Mouse (Mus musculus) Muller cell, postnatal 12 days (primary cell): ENCODE results near the gene Ccl11.
A peak's percentile ranks its signal among the peaks of the same experiment; 100 is the strongest.

Source experiments
- DNase-seq: peaks from one replicate; pipeline ENCODE4 v3.0.0-alpha.2; 2015; ENCODE audit errors: inconsistent ontology term

Ccl11 gene

DNA sequence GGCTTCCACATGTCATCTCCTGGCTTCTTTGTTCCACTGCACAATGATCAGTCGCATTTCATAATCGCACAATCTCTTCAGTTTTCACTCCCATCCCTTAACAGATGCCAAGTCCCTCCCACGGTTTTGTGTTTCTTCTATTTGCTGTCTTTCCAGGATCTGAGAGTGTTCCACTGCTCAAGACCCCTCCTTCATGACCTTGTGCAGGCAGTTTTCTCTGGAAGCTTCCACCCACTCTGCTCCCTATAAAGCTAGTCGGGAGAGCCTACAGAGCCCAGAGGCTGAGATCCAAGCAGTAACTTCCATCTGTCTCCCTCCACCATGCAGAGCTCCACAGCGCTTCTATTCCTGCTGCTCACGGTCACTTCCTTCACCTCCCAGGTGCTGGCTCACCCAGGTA is at the start of gene Ccl11:
Gene Ccl11 (plus strand): TSS at position 178 of the 400 bp plus-strand sequence.
- DNase-seq: no peak

DNA sequence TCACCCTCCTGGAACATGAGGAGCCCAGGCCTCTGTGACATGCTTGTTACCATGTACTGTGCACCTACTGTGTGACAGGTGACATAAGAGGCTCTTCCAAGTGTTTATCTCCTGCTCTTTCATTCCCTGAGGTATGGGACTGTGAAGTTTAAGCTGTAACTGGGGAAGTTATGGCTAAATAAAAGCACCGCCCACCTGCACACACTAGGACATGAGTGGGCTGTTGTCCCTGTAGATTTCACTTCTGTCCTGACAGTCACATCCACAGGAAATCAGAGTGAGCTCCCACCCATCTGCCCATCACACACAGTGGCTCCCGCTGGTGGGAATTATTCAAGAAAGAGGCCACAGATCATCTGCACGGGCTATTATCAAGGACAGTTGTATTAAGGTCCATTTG is 47.5 kb upstream of the Ccl11 start:
- DNase-seq: no peak

DNA sequence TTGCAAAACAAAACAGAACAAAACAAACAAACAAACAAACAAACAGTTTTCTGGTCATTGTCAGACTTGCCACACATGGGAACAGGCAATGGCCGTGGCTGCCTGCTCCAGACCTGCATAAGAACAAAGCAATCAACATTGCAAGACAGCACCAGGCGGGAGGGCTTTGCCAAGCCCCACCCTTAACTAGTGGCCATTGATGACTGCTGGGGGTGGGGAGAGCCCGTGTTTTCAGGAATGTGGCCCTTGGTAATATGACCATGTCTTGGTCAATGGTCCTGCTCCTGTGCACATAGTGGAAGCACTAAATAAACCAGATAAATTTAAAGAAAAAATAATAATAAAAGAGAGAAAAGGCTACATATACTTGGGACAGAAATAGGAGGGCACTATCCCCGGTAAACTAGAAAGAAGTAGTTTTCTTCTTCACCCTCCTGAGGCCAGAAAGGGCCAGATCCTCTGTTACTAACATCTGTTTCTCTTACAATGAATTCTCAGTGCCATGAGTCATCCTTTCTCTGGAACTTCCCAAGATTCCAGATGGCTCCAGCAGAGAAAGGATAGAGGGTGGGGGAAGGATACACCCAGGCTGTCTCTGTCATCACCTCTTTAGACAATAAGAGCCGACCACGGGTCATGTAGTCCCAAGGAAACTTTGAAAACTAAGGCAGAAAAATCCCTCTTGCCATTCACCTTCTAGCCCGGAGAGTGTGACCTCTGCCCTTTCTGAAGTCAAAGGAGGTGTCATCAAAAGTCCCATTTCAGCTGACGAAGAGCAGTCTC is 46.0 kb upstream of the Ccl11 start:
- peak; percentile 61 for DNase-seq

DNA sequence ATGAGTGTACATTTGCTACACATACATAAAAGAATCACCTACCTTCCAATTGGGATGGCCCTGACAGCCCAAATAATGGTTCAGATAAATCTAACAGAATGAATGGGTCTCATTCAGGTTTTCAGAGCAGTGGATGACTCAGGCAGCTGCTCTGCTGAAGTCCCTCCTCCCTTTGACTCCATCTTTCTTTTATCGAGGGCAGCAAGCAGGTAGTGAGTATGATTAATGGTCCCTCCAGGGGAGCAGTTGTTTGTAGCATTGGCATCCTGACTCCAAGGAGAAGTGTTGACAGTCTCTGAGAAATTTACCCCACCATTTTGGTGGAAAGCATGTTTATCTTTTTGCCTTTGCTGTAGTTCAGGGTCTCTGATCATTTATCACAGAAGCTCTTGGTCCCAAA is 43.9 kb upstream of the Ccl11 start:
- DNase-seq: no peak

DNA sequence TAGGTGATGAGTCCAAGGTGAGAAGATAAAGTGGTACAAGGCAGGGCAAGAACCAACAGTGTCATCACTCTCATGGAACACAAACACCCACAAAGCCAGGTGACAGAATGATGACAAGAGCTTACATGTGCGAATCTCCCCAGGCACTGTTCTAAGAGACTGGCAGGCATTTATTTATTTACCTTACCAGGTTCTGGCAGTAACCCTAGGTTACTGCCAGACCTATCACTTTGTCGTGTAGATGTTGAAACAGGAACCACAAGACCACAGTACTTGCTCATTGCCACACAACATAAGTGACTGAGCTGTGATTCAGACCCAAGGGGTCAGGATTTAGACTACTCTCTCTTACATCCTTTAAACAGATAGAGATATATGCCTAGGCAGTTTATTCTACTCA is 42.6 kb upstream of the Ccl11 start:
- DNase-seq: no peak

DNA sequence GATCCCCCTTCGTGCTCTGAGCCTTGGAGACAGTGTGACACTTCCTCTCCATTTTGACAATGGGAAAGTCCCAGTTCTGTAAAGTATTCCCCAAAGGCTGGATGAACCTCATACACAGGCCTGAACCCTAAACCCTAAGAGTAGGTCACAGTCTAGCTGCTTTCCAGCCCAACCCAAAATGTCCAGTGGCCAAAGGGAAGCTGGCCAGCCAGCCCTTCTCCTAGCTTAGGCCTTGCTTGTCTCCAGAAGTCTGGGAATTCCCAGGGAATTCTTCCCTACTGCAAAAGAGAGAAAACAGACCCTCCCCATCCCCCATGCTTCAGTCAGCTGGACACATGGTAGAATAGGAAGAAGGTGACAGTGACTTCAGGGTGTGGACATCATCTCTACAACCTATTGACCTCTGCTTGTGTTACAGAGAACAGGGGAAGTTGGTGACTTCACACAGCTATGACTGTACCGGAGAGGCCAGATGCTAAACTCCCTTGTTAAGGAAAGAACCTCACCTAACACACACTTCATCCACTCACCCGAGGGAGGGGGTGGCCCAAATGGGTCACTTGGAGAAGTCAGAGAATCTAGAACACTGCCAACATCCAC is 41.3 kb upstream of the Ccl11 start:
- no peak for DNase-seq

DNA sequence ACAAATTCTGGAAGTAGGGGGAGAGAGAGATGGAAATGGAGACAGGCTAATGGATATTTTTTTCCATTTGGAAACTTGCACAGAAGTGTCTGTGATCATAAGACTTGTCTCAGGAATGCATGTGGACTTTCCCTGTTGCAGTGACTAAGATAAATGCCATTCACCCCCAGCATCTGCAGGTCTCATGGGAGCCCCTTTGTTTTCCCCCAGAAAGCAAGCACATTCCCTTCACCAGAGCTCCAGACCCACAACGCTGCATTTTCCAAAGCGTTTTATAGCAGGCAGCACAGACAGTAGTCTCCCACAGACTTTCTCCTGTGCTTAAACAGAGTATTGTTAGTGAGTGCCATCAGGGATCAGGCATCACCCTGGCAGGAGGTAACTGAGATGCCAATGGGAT is 38.2 kb upstream of the Ccl11 start:
- DNase-seq: no peak

DNA sequence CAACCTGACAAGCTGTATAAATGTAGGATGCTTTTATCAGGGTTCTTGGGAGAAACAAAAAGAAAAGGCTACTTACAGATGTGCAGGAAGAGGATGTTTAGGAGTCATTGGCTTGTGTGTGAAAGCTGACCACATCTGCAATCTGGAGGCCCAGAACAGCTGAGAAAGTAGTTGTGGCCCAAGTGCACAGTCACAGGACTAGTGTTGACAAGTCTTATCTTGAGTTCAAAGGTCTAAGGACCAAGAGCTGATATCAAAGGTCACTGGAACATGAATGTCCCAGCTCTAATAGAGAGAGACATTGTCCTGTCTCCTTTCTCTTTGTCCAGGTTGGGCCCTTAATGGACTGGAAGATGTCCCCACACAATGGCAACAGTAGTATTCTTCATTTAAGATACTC is 37.8 kb upstream of the Ccl11 start:
- no peak for DNase-seq

DNA sequence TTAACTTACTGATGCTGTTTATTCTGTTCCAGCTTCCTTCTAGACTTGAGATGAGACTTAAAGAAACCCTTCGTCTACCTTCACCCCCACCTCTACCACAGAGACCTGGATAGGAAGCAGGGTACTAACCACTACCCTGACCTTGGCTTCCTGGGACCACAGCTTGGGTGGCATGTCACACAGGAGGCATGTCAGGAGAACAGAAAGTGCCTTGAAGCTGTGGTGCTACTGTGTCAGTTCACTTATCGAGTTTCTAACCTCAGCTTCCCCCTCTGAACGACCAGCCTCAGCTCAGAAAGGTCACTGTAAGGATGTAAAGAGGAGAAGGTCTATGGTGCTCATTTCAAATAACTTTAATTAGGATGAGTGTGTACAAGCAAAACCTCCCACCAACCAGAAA is 36.2 kb upstream of the Ccl11 start:
- DNase-seq: no peak

DNA sequence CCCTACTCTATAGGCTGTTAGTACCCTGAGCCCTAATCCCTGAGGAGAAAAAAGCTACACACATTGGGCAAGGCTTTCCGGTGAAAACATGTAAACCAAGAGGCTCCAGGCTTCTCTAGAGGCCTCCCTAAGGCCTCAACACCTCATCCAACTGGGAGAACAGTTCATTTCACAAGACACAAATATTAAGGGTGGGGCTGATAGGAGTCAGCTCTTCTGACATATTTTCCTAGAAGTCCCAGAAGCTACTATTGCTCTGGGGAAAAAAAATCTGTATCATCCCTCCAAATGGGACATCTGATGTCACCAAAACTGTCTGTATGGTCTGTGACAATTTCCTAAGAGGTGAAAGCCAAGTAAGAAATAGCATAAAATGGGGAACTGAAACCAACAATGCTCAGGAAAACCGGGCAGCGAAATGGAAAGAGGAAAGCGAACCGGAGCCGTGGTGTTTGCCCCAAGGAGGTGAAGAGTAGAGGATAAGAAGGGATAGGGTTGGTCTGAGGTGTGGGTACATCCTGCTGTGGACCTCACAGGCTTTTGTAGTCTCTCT is 35.0 kb upstream of the Ccl11 start:
- DNase-seq: no peak

DNA sequence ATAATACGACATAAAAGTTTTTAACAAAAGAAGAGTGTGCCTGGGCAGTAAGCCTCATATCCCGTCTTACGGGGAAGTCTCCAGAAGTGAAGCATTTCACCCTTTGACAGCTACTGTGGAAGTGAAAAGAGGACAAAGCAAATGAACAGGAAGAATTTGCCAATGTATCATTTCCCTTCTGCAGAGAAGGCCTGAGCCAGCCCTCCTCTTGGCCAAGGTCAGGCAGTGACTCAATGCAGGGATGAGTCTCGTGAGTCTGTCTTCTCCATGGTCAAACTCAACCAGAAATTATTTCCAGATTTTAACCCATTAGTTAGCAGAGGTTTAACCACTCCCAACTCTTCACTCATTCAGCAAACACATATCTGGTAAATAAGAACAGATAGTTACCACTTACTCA is 33.9 kb upstream of the Ccl11 start:
- no peak for DNase-seq

DNA sequence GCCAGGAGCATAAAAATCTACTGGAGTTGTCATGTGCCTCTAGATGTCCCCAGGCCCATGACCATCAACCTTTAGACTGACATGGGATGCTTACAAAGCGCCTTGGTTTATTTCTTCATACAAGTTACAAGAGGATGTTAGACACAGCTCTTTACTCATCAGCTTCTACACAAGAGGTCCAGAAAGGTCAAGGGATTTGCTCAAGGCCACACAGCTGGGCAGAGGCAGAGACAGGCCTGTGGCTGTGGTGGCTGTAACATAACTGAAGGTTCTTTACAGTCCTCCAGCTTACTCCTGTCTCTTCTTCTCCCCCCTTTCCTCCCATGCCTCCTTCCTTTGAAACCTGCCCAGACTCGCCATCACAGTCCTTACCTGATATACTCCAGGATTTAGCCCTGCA is 27.5 kb upstream of the Ccl11 start:
- DNase-seq: no peak

DNA sequence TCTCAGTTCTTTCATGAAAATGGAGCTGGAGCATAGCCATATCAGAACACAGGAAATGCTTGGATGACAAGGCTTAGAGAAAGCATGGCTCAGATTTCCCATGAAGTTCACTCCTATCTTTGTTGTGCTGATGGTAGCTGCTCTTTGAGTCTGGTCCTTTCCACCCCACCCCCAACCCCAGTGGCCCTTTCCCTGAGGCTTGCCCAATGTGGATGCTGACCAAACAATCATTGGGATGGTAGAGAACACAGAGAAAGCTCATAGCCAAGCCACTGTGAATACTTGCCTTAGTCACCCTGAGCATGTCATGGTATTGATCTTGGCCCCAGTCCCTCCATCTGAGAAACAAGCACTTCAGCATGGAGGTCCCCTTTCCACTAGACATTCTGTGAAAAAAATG is 25.5 kb upstream of the Ccl11 start:
- DNase-seq: peak; percentile 39

DNA sequence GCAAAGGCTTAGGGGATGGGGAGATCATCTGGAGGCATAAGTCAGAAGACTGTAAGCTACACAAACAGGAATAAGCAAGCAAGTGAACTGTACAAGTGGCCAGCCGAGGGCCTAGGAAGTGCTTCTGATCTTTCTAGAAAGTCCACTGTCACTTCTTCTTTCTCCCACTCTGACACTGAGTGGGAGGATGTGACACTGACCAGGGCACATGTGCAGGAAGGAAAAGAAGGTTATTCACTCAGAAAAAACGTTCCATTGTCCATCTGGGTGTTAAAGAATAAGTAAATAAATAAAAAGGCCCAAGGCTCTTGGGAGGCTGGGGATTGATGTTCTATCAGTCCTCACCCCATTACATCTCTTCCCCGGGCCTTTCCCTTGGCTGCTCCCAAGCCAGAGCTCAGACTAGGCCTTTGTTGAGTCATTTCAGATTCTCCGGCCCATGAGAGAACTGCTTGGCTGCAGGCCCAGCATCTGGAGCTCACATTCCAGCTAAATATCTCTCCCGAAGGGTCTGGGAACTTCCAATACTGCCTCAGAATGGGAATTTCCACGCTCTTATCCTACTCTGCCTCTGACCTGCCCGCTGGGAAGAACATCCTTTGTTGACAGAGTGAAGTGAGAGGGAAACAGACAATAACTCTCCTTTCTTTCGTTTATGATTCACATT is 24.8 kb upstream of the Ccl11 start:
- DNase-seq: peak; percentile 84

DNA sequence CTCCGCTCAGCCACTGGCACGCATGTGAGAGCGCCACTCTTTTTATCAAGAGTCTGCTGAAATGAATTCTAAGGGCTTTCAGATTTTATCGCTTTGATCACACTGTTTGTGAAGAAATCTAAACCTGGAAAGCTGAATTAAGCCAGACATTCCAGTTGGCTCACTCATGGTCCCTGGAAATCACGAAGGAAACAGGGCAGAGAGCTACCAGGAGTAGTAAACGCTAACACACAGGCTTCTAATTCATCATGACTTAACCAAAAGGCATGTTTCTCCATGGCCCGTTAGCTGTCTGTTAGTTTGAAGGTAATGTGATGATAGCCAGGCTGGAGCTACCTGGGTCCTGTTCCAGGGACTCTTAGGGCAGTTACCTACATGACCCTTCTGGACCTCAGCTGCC is 23.2 kb upstream of the Ccl11 start:
- DNase-seq: peak; percentile 30

DNA sequence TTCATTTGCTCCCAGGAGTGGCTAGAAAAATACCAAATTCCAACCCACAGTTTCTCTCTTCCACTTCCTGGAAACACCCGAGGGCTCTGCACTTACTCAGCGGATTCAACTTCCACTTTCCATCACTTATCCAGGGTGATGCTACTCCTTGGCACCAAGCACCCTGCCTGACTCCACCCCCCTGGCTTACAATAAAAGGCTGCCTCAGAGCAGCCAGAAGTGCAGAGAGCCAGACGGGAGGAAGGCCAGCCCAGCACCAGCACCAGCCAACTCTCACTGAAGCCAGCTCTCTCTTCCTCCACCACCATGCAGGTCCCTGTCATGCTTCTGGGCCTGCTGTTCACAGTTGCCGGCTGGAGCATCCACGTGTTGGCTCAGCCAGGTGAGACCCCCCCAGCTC is 22.3 kb upstream of the Ccl11 start, which contains the start of gene Ccl2:
Gene Ccl2 (plus strand): TSS at position 216 of the 400 bp plus-strand sequence.
- peak; percentile 97 for DNase-seq

DNA sequence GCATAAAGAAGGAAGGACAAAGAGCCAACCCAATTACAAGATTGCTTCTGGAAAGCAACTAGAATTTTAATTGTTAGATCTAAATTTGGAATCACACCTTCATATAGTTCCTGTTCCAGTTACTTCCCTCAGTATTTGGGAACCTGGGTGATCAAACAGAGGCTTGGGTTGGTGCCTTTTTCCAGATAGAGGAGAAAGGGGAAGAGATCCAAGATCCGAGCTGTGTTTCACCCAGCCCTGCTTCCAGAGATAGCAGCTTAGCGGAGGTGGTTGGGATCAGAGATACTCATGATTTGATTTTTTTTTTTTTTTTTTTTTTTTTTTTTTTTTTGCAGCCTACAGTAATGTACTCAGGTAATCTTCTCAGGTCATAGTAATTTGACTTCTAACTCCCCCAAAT is 21.8 kb upstream of the Ccl11 start:
- DNase-seq: no peak

DNA sequence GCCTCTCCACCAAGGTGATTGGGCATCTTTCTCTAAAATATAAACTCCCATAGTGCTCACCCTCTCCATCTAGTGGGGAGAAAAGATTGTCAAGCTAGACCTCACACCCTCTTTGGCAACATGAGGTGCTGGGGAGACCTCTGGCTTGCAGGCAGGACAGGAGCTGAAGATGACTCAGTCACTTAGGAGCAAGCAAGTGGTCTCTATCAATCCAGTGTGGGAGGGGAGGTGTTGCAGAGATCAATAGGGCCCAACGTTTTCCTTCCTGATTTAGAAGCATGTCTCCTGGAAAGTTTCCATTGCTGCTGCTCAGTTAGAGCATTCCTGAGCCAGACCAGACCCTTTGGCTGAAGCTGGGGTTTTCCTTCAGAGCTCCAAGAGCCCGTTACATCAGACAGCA is 19.1 kb upstream of the Ccl11 start, which contains the start of gene Gm17268:
Gene Gm17268 (minus strand): TSS at position 28 of the 400 bp plus-strand sequence.
- DNase-seq: peak; percentile 63

DNA sequence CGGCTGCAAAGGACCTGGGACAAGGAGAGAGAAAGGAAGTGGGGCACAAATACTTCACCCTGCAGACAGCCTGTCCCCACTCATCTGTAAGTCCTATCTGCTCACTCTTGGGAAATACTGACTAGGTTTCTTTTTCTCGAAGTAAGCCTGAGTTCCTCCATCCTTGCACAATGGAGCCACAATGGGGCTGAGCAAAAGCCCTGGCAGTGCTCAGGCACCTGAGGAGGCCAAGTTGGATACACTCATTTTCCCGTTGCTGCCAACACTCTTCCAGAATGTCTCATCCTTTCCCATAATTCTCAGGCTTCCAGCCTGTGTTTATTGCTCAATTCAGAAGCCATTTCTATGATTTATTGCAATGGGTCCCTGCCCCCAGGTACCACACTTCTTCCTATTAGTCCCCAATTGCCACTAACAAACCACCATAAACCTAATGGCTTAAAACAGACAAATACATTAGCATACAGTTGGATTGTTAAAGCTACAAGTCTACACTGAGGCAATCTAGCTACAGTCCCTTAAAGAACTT is 18.4 kb upstream of the Ccl11 start:
- peak; percentile 14 for DNase-seq

DNA sequence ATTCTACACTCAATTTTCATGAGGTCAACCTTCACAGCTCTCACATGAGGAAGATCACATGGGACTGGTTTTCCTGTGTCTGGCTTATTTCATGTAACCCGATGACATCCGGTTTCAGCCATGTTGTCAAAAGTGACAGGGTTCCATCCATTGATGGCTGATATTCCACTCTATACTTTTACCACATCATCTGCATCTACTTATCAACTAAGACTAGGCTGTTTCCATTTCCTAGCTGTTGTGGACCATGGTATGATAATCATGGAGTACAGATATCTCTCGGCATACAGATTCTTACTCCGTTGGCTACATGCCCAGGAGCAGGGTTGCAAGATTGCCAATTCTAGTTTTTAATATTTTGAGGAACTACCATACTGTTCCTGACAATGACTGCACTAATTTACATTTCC is 15.9 kb upstream of the Ccl11 start:
- no peak for DNase-seq

DNA sequence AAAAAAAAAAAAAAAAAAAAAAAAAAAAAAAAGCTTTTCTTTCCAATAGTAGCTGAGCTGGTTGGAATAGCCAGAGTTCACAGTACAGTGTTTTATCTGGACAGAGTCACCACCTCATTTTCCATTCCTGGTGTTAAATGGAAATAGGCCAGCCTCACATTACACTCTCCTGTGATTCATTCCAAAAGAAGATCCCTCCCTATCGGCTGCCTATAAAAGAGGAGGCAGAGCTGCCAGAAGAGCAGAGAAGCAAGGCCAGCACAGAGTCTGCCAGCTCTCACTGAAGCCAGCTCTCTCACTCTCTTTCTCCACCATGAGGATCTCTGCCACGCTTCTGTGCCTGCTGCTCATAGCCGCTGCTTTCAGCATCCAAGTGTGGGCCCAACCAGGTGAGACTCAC is 12.2 kb upstream of the Ccl11 start, which contains the start of gene Ccl7:
Gene Ccl7 (plus strand): TSS at position 242 of the 400 bp plus-strand sequence.
- peak; percentile 77 for DNase-seq

DNA sequence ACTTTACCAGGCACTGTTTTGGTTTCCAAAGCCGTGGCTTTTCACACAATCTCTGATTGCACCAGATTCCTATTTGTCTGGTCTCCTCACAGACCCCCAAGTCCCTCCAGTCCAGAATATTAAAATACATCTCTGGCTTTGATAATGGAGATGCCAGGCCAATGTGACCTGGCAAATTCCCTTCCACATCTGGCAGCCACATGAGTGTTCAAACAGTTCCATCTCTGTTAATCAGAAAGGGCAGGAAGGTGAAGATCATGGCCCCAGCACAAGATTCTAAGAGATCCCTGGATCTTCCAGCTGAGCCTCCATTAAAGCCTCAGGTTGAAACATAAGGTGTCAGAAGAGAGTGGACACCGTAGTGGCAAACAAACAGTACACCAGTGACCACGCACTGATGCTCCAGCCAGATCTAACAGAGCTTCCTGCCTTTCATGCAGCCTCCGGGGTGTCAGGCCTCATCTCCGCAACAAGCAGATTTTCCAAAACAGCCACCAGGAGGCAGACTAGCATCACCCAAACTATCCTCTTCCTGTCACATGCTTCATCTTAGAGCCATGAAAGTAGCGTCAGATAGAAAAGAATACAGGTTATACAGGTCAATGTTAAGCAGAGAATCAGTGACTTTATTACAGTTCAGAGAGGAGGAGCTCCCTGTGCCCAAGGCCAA is 9.7 kb upstream of the Ccl11 start:
- DNase-seq: peak; percentile 24
